Mouse (Mus musculus): ENCODE measurements around the gene Flrt2. TPM values are rescaled to one million over a fixed set of nuclear protein-coding genes. Genes with fewer than 3 reads are reported as not detected.

The Flrt2 gene
- polyA plus RNA-seq, 1 experiment from 2014 or later: 54.7 TPM

DNA sequence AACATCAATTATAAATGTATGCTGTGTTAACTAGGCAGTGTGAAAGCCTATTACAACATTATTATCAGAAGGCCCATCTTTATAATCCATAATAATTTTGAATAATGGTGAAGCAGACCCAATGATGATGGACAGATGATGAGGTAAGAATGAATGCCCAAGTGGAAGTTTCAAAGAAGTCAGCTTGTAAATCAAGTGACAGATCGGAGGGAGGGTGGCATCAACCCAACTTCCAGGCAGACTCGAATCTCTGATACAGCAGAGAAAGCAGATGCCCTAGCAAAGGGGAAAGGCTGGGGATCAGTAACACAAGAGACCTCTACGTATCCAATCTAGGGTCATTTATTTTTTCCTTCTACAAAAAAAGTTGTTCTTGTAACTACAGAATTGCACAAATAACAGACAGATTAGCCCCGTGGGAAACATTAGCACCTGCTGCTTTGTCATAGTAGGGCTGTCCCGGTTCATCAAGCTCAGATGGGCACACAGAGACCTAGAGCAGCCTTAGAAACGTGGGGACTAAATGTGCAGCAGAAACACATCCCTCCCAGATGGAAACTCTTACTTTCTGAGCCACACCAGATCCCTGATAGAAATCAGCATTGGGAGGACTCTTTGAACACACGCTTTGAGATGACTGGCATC is 46.6 kb downstream of the Flrt2 start:
- Histone ChIP-seq H3K9ac (replicated peaks; ENCODE audit: low read length) (no peak overlapping the region), H3K4me2 (ENCODE audit: low read depth, low read length) (no peak overlapping the region), H3K4me1 (ENCODE audit: control insufficient read depth, insufficient read depth, low read length) (no peaks in the 10 kb centered on the region), H3K4me3 (ENCODE audit: low read depth, low read length) (no peak overlapping the region), H3K27ac (replicated peaks; ENCODE audit: low read depth, low read length) (no peak overlapping the region), H3K9me3 (replicated peaks; ENCODE audit: control insufficient read depth, low read length) (no peaks in the 10 kb centered on the region), H3K27me3 (ENCODE audit: control insufficient read depth, insufficient read depth, low read length) (no peaks in the 10 kb centered on the region), H3K36me3 (replicated peaks; ENCODE audit: control insufficient read depth, insufficient read depth, low read depth, low read length) (no peaks in the 10 kb centered on the region)
- no peak for DNase-seq (ENCODE audit: low spot score)
- ATAC-seq (replicated peaks; ENCODE audit: insufficient number of reproducible peaks, low FRiP score, low TSS enrichment, low read depth): no peak
- 71% methylated on average over 7 of the region's 7 CpGs for WGBS

GRCm38 (mm10) chr12:95739739-95740138 is 47.7 kb downstream of the Flrt2 start:
- Histone ChIP-seq H3K9me3 (replicated peaks; ENCODE audit: control insufficient read depth, low read length) (no peaks in the 10 kb centered on the region), H3K36me3 (replicated peaks; ENCODE audit: control insufficient read depth, insufficient read depth, low read depth, low read length) (no peaks in the 10 kb centered on the region), H3K4me2 (ENCODE audit: low read depth, low read length) (no peak overlapping the region), H3K4me3 (ENCODE audit: low read depth, low read length) (no peak overlapping the region), H3K27ac (replicated peaks; ENCODE audit: low read depth, low read length) (no peak overlapping the region), H3K27me3 (ENCODE audit: control insufficient read depth, insufficient read depth, low read length) (no peaks in the 10 kb centered on the region), H3K9ac (replicated peaks; ENCODE audit: low read length) (no peak overlapping the region), H3K4me1 (ENCODE audit: control insufficient read depth, insufficient read depth, low read length) (no peaks in the 10 kb centered on the region)
- ATAC-seq (replicated peaks; ENCODE audit: insufficient number of reproducible peaks, low FRiP score, low TSS enrichment, low read depth) (no peak), DNase-seq (ENCODE audit: low spot score) (no peak)
- 85% methylated on average over 5 of the region's 5 CpGs for WGBS

DNA sequence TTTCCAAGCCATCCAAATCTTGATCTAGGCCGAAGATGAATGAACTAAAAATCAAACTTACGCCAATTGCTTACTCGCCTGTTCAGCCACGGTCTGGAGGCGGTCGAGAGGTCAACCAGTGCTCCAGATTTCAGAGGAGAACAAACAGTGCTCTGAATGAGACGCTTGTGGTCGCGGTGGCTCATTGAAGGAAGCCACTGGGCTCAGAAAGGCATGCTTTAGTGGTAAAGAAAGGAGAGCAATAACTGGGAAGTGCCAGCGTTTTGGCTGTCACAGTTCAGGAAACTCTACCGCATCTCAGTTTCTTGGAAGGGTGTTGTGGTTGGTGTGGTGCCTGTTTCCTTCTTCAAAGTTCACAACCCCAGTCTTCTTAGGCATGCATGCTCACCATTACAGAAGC is 49.3 kb downstream of the Flrt2 start:
- Histone ChIP-seq H3K27me3 (ENCODE audit: control insufficient read depth, insufficient read depth, low read length) (no peaks in the 10 kb centered on the region), H3K4me1 (ENCODE audit: control insufficient read depth, insufficient read depth, low read length) (no peaks in the 10 kb centered on the region), H3K4me2 (ENCODE audit: low read depth, low read length) (no peak overlapping the region), H3K36me3 (replicated peaks; ENCODE audit: control insufficient read depth, insufficient read depth, low read depth, low read length) (no peaks in the 10 kb centered on the region), H3K27ac (replicated peaks; ENCODE audit: low read depth, low read length) (no peak overlapping the region), H3K9me3 (replicated peaks; ENCODE audit: control insufficient read depth, low read length) (no peaks in the 10 kb centered on the region), H3K4me3 (ENCODE audit: low read depth, low read length) (no peak overlapping the region), H3K9ac (replicated peaks; ENCODE audit: low read length) (no peak overlapping the region)
- ATAC-seq (replicated peaks; ENCODE audit: insufficient number of reproducible peaks, low FRiP score, low TSS enrichment, low read depth) (no peak), DNase-seq (ENCODE audit: low spot score) (no peak)
- 59% methylated on average over 11 of the region's 11 CpGs for WGBS

DNA sequence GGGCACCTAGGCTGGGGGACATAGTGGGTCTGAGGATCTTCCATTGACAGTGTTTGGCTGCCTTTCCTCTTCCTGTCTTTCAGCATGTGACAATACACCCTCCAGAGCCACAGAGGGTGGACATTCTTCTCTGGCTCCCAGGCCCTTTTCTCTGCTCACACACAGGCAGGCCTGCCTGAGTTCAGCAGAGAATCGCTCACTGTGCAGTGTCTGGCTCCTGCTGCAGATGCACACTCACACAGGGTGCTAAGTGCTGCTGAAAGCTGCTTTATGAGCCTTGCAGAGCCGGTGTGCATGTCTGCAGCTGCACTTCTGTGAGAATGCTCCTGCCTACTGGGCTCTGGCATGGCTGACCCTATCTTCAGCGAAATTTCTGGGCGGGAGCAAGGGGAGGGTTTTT is 52.3 kb downstream of the Flrt2 start:
- WGBS: 64% methylated on average over 4 of the region's 4 CpGs
- no peak for DNase-seq (ENCODE audit: low spot score)
- H3K27me3 ChIP-seq (ENCODE audit: control insufficient read depth, insufficient read depth, low read length): no peaks in the 10 kb centered on the region

GRCm38 (mm10) chr12:95746856-95747579 is 55.0 kb downstream of the Flrt2 start:
- Histone ChIP-seq H3K27ac (replicated peaks; ENCODE audit: low read depth, low read length) (no peak overlapping the region), H3K27me3 (ENCODE audit: control insufficient read depth, insufficient read depth, low read length) (no peaks in the 10 kb centered on the region), H3K4me1 (ENCODE audit: control insufficient read depth, insufficient read depth, low read length) (no peaks in the 10 kb centered on the region), H3K4me3 (ENCODE audit: low read depth, low read length) (no peak overlapping the region), H3K4me2 (ENCODE audit: low read depth, low read length) (no peak overlapping the region), H3K9me3 (replicated peaks; ENCODE audit: control insufficient read depth, low read length) (no peaks in the 10 kb centered on the region), H3K36me3 (replicated peaks; ENCODE audit: control insufficient read depth, insufficient read depth, low read depth, low read length) (no peaks in the 10 kb centered on the region), H3K9ac (replicated peaks; ENCODE audit: low read length) (no peak overlapping the region)
- DNase-seq (ENCODE audit: low spot score): no peak
- 57% methylated on average over 10 of the region's 10 CpGs for WGBS
- no peak for ATAC-seq (replicated peaks; ENCODE audit: insufficient number of reproducible peaks, low FRiP score, low TSS enrichment, low read depth)

More for the DNA sequence above, 52.3 kb downstream of the Flrt2 start:
- no peak overlapping the region for H3K9ac ChIP-seq (replicated peaks; ENCODE audit: low read length)
- H3K27ac ChIP-seq (replicated peaks; ENCODE audit: low read depth, low read length): no peak overlapping the region
- no peak overlapping the region for H3K4me2 ChIP-seq (ENCODE audit: low read depth, low read length)
- no peaks in the 10 kb centered on the region for H3K9me3 ChIP-seq (replicated peaks; ENCODE audit: control insufficient read depth, low read length)
- H3K4me1 ChIP-seq (ENCODE audit: control insufficient read depth, insufficient read depth, low read length): no peaks in the 10 kb centered on the region
- H3K36me3 ChIP-seq (replicated peaks; ENCODE audit: control insufficient read depth, insufficient read depth, low read depth, low read length): no peaks in the 10 kb centered on the region
- ATAC-seq (replicated peaks; ENCODE audit: insufficient number of reproducible peaks, low FRiP score, low TSS enrichment, low read depth): no peak
- H3K4me3 ChIP-seq (ENCODE audit: low read depth, low read length): no peak overlapping the region

DNA sequence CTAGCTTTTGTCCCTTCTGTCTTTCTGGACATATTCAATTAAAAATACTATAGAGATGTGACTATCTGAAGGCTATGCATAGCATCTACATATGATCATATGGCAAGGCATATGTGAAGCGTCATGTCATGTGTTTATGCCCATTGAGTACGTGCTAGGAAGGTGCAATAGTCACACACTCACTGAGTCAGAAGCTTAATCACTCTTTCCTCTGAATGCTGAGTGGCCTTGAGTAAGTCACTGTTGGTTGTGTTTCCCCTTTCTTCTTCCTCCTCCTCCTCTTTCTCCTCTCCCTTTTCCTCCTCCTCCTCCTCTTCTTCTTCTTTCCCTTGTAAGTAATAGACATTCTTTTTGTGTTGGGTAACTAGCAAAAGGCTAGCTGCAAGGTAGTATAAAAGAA is 56.7 kb downstream of the Flrt2 start:
- Histone ChIP-seq H3K27ac (replicated peaks; ENCODE audit: low read depth, low read length) (no peak overlapping the region), H3K9ac (replicated peaks; ENCODE audit: low read length) (no peak overlapping the region), H3K4me1 (ENCODE audit: control insufficient read depth, insufficient read depth, low read length) (no peaks in the 10 kb centered on the region), H3K4me3 (ENCODE audit: low read depth, low read length) (no peak overlapping the region), H3K27me3 (ENCODE audit: control insufficient read depth, insufficient read depth, low read length) (no peaks in the 10 kb centered on the region), H3K4me2 (ENCODE audit: low read depth, low read length) (no peak overlapping the region), H3K9me3 (replicated peaks; ENCODE audit: control insufficient read depth, low read length) (no peaks in the 10 kb centered on the region), H3K36me3 (replicated peaks; ENCODE audit: control insufficient read depth, insufficient read depth, low read depth, low read length) (no peaks in the 10 kb centered on the region)
- no peak for DNase-seq (ENCODE audit: low spot score)
- WGBS: 95% methylated on average over 2 of the region's 2 CpGs
- ATAC-seq (replicated peaks; ENCODE audit: insufficient number of reproducible peaks, low FRiP score, low TSS enrichment, low read depth): no peak

DNA sequence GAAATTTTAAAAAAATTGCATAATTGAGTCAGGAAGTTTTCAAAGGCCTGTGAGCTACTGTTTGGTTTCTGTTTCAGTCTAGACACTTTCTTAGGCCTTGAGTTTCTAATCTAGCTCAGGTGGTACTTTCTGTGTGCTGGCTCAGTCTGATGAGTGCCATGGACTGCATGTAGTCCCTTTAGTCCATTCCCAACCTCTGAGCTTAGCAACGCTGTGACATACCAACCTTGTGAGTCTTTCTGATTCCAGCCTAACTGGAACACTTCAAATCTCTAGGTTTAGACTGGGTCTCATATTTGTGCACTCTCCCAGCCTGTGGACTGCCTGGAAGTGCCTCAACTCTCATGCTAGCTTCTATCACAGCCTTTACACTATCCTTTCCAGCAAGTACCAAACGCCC is 57.2 kb downstream of the Flrt2 start:
- DNase-seq (ENCODE audit: low spot score) (no peak), ATAC-seq (replicated peaks; ENCODE audit: insufficient number of reproducible peaks, low FRiP score, low TSS enrichment, low read depth) (no peak)
- H3K27ac ChIP-seq (replicated peaks; ENCODE audit: low read depth, low read length): no peak overlapping the region
- H3K9me3 ChIP-seq (replicated peaks; ENCODE audit: control insufficient read depth, low read length): no peaks in the 10 kb centered on the region
- no peaks in the 10 kb centered on the region for H3K36me3 ChIP-seq (replicated peaks; ENCODE audit: control insufficient read depth, insufficient read depth, low read depth, low read length)
- H3K4me2 ChIP-seq (ENCODE audit: low read depth, low read length): no peak overlapping the region
- WGBS: 84% methylated on average over 2 of the region's 2 CpGs
- no peaks in the 10 kb centered on the region for H3K4me1 ChIP-seq (ENCODE audit: control insufficient read depth, insufficient read depth, low read length)
- H3K9ac ChIP-seq (replicated peaks; ENCODE audit: low read length): no peak overlapping the region
- no peaks in the 10 kb centered on the region for H3K27me3 ChIP-seq (ENCODE audit: control insufficient read depth, insufficient read depth, low read length)
- no peak overlapping the region for H3K4me3 ChIP-seq (ENCODE audit: low read depth, low read length)

DNA sequence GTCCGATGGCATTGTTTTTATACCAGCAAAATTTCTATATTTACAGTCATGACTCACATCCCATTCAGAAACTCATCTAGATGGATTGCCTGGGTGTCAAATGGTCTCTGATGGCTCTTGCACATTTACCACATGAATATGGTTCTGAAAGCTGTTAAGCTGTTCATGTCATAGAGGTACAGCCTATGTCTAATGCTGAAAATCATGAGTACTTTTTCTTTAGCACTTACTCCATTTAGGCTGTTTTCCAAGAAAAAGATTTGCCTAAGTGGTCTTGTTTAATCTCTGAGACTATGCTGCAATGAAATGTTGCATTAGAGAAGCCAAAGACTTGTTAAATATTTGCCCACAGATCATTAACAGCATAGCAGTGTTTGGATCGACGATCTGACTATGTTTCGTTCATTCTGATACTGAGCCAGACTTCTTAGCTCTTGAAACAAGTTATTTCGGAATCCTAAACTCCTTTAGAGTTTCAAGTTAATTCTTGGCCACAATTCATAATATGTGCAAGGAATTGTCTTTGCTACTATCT is 67.3 kb downstream of the Flrt2 start:
- no peak overlapping the region for H3K9ac ChIP-seq (replicated peaks; ENCODE audit: low read length)
- ATAC-seq (replicated peaks; ENCODE audit: insufficient number of reproducible peaks, low FRiP score, low TSS enrichment, low read depth): no peak
- H3K4me1 ChIP-seq (ENCODE audit: control insufficient read depth, insufficient read depth, low read length): no peaks in the 10 kb centered on the region
- no peaks in the 10 kb centered on the region for H3K9me3 ChIP-seq (replicated peaks; ENCODE audit: control insufficient read depth, low read length)
- DNase-seq (ENCODE audit: low spot score): no peak
- no peak overlapping the region for H3K27ac ChIP-seq (replicated peaks; ENCODE audit: low read depth, low read length)
- H3K4me3 ChIP-seq (ENCODE audit: low read depth, low read length): no peak overlapping the region
- WGBS: 94% methylated on average over 5 of the region's 5 CpGs
- no peaks in the 10 kb centered on the region for H3K27me3 ChIP-seq (ENCODE audit: control insufficient read depth, insufficient read depth, low read length)
- H3K4me2 ChIP-seq (ENCODE audit: low read depth, low read length): no peak overlapping the region
- no peaks in the 10 kb centered on the region for H3K36me3 ChIP-seq (replicated peaks; ENCODE audit: control insufficient read depth, insufficient read depth, low read depth, low read length)

Data from embryonic facial prominence, embryonic 11.5 days (tissue).